Mouse (Mus musculus) bone marrow macrophage, adult 2 months (primary cell): ENCODE results near the gene Med24.

Source experiments
- CTCF ChIP-seq: IDR thresholded peaks from 2 replicates; pipeline ENCODE4 v1.5.1; 2012; ENCODE audit warnings: low read depth, mild to moderate bottlenecking, low read length, moderate library complexity
- POLR2A ChIP-seq: IDR thresholded peaks from 2 replicates; pipeline ENCODE4 v1.6.1; 2012; ENCODE audit warnings: mild to moderate bottlenecking, low read depth, low read length, borderline replicate concordance

GRCm38 (mm10) chr11:98701213-98701670, 28.0 kb downstream of the Med24 start, which contains the start of gene Csf3:
- TF ChIP-seq POLR2A (no peak), CTCF (no peak)
